Mouse (Mus musculus): ENCODE data around the gene Cacng7.

Gene Cacng7

DNA sequence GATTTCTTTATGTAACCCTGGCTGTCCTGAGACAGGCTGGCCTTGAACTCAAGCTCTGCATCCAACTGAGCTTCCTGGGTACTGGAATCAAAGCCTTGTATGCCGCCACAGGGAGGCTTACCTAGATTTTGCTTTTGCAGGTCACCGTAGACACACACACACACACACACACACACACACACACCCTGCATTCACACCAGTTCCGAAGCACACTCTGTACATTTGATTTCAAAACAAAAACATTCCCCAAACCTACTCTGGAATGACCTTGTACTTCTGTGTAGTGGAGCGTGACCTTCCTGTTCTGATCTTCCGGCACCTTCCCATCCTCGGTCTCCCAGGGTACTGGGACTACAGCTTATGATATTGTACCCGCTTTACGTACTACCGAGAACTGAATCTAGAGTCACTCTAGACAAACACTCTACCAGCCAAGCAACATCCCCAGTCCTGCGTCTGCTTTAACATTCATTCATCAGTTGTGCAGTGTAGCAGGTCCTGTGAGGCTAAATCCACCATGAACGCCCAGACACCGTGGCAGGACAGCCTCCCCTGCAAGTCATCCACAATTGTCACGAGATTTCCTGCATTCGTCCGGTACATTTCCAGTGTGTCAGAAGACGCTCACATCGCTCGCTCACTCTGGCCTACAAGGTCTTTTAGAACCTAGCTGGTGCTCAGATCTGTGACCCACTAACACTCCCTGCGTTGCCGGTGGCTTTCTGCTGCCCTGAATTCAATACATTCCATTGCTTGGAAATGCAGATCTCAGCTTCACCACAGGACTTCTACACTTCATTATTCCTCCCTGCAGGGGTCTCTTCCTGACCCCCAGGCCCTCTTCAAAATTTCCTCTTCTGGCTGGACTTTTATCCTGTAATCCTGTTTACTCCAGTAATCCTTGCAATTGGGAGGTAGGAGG is 14.9 kb downstream of the Cacng7 start:
- CTCF ChIA-PET: no interaction called here

DNA sequence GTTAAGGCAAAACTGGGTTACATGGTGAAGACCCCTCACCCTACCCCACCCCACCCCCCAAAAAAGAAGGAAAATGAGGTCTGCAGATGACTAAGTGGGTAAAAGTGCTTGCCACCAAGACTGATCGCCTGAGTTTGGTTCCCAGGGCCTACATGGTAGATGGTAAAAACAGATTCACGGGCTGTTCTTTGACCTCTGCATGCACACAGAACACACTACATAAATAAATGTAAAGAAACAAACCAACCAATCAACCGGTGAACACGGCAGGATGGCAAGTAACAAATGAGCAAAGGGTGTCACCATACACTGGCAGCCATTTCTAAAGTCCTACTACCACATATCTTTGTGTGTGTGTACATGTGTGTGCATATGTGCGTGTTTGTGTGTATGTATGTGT is 15.6 kb downstream of the Cacng7 start:
- CTCF ChIA-PET: no interaction called here

DNA sequence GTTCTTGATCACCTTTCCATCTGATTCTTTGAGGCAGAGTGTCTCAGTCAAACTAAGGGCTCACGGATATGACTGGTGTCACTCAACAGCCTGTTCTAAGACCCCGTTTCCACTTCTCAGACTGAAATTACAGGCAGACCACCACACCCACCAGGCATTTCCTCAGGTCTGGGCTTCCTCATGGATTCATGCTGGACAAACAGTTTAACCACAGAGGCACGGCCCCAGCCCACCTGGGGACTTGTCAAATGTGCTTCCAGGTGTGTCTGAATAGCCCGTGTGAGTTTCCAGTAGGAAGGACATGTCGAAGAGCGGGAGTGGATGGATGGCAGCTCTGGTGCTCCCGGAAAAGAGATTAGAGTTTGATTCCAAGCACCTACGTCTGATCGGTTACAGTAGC is 17.0 kb downstream of the Cacng7 start:
- CTCF ChIA-PET: no interaction called here

DNA sequence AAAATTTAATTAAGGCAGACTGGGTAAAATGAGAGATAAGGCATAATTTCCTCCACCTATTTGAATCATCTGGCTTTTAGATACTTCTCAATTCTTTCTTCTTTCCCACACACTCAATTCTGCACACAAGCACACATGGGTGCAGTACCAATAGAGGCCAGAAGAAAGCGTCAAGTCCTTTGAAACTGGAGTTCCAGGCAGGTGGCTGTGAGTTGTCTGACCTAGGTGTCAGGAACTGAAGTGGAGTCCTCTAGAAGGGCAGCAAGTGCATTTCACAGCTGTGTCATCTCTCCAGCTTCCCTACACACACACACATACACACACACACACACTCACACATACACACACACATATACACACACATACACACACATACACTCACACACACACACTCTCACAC is 18.8 kb downstream of the Cacng7 start:
- CTCF ChIA-PET: no interaction called here

DNA sequence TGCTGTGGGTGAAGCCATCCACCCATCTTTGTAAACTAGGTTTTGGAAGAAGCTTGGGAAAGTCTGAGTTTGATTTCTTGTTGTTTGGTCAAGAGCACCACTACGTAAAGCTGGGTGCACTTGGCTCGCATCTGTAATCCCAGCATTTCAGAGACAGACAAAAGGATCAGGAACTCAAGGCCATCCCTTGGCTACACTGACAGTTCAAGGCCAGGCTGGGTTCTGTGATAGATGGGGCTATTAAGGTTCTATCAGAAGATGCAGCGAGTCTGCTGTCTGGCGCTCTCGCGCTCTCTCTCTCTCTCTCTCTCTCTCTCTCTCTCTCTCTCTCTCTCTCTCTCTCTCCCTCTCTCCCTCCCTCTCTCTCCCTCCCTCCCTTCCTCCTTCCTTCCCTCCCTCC is 22.1 kb downstream of the Cacng7 start:
- CTCF ChIA-PET: no interaction called here

DNA sequence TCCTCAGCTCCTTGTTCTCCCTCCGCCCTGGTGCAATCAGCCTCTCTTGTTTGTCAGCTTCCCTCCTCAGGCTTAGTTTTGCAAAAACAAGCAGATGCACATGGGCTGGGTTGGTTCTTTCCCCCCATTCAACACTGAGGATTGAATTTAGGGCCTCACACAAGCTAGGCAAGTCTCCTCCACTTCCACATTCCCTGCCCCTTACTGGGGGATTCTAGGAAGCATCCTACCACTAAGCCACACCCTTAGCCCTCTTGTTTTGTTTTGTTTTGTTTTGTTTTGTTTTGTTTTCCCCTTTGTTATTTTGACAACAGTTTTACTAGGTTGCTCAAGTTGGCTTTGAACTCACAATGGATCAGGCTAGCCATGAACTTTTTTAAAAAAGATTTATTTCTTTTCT is 27.9 kb downstream of the Cacng7 start:
- CTCF ChIA-PET: no interaction called here

DNA sequence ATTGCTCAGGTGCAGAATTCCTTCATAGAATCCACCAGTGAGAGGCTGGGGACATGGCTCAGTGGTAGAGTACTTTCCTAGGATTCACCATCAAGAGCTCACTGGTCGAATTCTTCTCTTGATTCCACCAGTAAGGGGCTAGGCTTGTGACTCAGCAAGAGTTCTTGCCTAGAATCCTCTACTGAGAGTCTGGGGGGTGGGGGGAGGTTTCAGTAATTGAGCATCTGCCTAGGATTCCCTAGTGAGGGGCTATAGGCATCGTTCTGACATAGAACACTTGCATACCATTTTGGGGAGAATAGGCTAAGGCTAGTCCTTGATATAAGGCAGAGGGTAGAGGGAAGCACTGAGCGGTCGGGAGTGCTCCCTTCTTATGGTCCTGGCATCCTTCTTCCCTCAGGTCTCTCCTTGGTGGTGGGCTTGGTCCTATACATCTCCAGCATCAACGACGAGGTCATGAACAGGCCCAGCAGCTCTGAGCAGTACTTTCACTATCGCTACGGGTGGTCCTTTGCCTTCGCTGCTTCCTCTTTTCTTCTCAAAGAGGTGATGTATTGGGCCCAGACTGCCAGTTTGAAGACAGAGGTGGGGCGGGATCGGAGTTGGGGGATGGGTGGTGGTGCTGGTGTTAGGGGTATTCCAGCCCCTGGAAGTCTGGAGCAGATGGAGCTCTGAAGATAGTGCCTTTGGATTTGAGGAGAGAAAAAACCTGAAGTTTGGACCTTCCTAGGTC is 33.0 kb downstream of the Cacng7 start:
- CTCF ChIA-PET: no interaction called here

DNA sequence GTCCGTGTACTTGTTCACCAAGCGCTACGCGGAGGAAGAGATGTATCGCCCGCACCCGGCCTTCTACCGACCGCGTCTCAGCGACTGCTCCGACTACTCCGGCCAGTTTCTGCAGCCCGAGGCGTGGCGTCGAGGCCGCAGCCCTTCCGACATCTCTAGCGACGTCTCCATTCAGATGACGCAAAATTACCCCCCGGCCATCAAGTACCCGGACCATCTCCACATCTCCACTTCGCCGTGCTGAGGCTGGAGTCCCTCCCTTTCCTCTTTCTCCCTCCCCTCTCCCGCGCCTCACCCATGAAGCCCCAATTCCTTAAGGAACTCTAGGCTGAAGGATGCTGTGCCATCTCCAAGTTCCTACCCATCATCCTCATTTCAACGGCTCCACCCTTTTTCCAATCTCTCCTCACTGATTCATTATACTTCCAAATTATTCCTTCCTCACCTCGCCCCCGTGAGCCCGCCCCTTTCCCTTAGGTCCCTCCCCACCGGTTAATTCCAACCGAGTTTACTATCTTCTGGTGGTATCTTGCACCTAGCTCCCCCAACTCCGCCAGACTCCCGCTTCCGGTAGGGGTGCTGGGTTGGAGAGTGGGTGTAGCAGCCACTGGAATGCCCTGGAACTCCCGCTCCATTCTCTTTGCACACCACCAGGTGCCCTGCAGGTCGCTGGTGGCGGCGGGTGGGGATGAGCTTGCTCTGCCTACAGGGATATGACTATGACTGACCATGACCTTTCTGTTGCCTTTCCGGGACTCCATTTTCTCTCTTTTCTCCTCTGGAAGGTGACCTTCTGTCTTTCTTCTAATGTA is 34.2 kb downstream of the Cacng7 start:
- CTCF ChIA-PET: no interaction called here

DNA sequence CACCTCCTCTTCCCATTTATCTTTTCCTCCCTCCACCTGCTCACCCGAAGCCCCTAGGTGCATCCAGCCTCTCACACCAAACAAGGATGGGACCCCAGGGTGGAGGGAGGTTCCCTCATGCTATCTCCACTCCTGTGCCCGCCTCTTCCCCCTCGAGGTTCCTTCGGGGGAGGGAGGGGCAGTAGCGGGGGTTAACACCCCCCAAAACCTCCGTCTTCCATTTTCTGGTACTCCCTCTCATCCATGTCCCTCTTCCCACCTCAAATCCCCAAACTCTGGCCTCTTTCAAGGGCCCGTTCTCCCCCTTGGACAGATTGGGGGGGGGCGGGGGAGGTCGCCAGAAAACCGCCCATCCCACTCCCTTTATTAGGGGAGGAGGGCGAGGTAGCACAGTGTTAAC is 34.8 kb downstream of the Cacng7 start:
- CTCF ChIA-PET: no interaction called here

DNA sequence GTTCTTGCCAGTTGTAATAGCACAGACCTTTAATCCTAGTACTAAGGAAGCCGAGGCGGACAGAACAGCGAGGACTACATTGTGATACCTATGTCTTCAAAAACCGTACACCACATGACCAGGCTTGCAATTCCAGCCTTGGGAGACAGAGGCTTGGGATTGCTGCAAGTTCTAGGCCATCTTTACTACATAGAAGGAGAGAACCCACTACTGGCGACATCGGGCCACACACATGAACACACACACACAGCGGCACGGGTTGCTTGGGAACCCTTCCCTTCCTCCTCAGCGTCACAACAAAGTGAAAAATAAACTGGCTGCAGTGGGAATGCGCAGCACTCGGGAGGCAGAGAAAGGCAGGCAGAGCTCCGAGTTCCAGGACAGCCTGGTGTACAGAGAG is 35.6 kb downstream of the Cacng7 start:
- CTCF ChIA-PET: no interaction called here

DNA sequence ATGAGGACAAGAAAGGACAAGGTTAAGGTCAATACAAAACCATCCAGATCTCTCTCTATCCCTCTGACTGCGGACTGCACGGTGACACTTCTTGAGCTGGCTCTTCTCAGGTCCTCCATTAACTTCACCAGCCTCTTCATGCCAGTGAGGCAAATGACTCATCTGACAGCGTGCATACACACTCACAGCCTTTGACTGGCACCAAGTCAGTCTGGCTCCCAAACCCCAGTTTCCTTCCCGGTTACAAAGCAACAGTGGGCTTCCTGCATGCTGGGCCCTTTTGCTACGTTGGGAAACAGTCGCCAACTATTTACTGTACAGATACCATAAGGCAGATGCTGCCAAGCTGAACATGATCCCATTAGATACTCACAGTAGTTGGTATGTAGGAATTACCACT is 36.4 kb downstream of the Cacng7 start:
- CTCF ChIA-PET: no interaction called here

DNA sequence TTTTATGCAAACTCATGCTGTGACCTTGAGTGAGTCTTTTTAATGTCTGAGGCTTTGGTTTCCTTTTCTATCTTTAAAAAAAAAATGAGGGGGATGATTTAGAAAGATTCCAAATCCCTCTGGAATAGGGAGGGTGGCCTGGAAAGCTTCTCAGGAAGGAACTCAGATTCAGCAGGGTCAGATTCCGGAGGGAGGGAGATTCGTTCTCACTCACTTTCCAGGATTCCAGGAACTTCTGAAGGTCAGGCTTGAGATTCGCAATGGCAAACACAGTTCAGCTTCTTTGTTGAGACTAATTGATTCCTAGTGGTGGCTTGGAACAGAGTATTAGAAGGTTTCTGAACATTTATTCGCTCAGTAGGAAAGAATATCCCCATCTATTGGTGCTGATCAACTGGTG is 37.7 kb downstream of the Cacng7 start:
- CTCF ChIA-PET: no interaction called here

DNA sequence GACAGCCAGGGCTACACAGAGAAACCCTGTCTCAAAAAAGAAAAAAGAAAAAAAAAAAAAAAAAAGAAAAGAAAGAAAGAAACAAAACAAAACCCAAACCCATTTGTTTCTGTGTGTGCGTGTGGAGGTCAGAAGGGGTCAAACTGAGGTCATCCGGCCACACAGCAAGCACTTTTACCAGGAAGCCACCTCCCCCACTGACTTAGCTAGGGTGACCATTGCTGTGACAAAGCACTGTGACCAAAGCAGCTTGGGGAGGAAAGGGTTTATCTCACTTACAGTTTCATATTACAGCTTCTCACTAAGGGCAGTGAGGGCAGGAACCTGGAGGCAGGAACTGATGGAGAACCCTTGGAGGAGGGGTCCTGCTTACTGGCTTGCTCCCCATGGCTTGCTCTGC is 39.6 kb downstream of the Cacng7 start:
- CTCF ChIA-PET: no interaction called here

DNA sequence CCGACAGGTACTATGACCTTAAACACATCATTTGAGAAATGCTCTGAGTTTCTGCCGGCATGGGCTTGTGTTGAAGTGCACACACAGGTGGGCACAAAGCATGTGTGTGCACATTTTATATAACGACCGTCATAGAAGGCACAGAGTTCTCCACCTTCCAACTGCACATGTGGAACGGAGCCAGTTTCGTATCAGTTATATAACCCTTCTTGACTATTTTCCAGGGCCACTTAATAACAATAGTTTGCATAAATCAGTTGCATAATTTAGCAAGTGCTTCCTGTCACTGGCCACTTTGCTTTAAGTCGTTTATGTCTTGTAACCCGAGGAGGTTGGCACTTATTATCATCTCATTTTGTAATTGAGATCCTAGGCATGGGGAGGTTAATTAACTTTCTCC is 41.0 kb downstream of the Cacng7 start:
- CTCF ChIA-PET: no interaction called here

DNA sequence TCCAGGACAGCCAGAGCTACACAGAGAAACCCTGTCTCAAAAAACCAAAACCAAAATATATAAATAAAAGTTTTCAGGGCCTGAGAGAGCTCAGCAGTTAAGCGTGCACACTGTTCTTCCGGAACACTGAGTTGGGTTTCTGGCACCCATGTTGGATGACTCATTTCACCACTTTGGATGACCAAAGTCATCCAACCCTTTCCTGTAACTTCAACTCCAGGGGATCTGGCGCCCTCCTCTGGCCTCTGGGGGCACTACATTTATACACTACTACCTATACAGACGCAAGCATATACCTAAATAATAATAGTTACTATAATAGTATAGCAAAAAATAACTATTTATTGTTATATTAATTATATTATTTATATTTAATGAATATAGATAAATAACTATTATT is 44.1 kb downstream of the Cacng7 start:
- CTCF ChIA-PET: no interaction called here

DNA sequence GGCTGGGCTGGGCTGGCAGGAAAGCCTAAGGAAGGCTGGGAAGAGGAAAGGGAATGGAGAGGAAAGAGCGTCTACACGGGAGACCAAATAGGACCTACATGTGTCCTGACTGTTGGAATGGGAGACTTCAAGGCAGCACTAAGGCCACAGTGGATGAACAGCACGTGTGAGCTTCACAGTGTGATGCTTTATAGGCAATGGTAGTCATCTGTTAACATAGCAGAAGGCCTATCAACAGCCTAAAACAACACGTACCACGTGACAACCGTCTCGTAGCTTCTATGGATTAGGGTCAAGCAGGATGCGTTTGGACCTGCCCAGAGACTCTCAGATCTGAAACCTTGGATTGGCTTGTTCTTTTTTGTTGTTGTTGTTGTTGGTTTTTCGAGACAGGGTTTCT is 49.4 kb downstream of the Cacng7 start:
- CTCF ChIA-PET: no interaction called here

DNA sequence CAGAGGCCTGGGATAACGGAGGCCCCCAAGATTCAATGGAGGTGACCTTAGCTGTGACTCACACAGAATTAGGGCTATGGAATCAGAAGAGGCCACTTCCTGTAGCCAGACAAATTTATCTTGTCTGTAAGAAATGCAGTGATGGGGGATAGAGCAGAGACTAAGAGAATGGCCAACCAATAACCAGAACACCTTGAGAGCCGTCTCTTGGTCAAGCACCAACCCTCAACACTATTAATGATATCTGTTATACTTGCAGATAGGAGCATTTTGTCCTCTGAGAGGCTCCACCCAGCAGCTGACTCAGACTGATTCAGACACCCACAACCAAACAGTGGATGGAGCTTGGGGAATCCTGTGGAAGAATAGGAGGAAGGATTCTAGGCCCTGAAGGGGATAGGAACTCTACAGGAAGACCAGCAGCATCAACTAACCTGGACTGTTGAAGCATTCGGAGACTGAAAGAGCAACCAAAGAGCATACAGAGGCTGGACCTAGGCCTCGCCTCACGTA is 52.1 kb downstream of the Cacng7 start:
- CTCF ChIA-PET: no interaction called here

DNA sequence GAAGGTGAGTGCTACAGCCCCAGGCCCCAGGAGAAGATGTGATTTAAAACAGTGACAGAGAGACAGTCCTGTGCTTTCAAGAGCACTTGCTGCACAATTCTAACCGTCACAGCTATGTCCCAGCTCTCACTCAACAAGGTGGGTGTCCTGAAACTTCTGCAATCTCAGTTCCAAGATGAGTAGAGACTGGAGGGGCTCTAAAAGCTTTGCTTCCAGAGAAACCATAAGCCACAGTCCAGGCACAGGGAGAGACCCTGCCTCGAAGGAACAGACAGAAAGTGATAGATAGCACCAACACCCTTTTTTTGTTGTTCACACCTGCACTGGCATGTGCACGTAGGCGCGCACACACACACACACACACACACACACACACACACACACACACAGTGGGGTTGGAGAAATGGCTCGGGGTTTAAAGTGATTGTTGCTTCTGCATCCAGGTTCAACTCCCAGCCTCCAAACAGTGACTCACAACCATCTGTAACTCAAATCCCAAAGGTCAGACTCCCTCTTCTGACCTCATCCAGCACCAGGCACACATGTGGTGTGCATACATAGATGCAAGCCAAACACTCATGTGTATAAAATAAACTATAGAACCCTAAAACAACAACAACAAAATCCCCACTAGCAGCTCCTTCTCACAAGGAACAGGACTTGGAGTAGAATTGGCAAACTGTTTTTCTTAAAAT is 53.4 kb downstream of the Cacng7 start:
- CTCF ChIA-PET: no interaction called here

DNA sequence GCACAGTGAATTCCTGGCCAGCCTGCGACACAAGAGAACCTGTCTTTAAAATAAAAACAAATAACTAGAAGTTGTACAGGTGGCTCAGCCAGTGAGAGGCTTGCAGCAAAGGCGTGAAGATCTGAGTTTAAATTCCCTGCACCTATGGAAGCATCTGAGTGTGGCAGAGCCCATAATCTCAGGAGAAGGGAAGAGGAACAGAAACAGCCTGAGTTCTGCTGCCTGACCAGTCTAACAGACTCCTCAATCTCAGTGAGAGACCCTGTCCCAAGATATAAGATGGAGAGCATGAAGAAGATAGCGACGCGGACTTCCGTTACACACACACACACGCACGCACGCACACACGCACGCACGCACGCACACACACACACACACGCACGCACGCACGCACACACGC is 55.0 kb downstream of the Cacng7 start:
- CTCF ChIA-PET: no interaction called here

DNA sequence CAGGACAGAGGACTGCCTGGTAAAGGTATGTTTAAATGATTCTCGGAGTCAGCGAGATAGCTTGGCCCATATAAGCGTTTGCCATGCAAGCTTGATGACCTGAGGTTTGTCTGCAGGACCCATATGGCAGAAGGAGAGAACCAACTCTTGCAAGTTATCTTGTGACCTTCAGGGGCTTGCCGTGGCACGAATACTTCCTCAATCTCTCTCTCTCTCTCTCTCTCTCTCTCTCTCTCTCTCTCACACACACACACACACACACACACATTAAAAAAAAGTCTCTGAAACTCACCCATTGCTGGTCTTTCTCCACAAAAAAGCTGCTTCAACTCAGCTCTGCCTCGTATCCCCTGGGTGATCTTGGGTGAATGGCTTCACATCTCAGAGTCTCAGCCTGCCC is 56.1 kb downstream of the Cacng7 start:
- CTCF ChIA-PET: interaction anchor here (0.6 kb wide), 1 partner anchor 1893 kb away, joined by 4 read pairs; no protein-coding TSS in a partner anchor
